Mouse (Mus musculus): ENCODE measurements around the gene Mia.

Mia gene

GRCm38 (mm10) chr7:27185986-27186385 lies 5.0 kb upstream of the Mia start:
- DNase-seq (ENCODE audit: low read depth, low spot score) = no peak

- peak; percentile 76 for DNase-seq (ENCODE audit: low read depth, low spot score)
These were observed 4.0 kb upstream of the Mia start for GRCm38 (mm10) chr7:27184964-27185363.

GRCm38 (mm10) chr7:27182498-27182897 lies 1.5 kb upstream of the Mia start:
- DNase-seq (ENCODE audit: low read depth, low spot score) = no peak

- DNase-seq (ENCODE audit: low read depth, low spot score) = no peak
These were observed 921 bp downstream of the Mia start for GRCm38 (mm10) chr7:27180036-27180435.

- DNase-seq (ENCODE audit: low read depth, low spot score) = peak; percentile 23
These were observed 1.6 kb downstream of the Mia start for GRCm38 (mm10) chr7:27179217-27179918.

GRCm38 (mm10) chr7:27178324-27179216 lies 2.4 kb downstream of the Mia start, which contains the start of gene Rab4b:
Gene Rab4b, minus strand, starts transcription at chr7:27178896.
- DNase-seq (ENCODE audit: low read depth, low spot score) = peak; percentile 100

GRCm38 (mm10) chr7:27177942-27178323 lies 3.0 kb downstream of the Mia start:
- DNase-seq (ENCODE audit: low read depth, low spot score) = no peak

GRCm38 (mm10) chr7:27174896-27175295 lies 6.1 kb downstream of the Mia start:
- DNase-seq (ENCODE audit: low read depth, low spot score) = no peak

- no peak for DNase-seq (ENCODE audit: low read depth, low spot score)
These were observed 6.5 kb downstream of the Mia start for GRCm38 (mm10) chr7:27174496-27174895.

- no peak for DNase-seq (ENCODE audit: low read depth, low spot score)
These were observed 10.0 kb downstream of the Mia start for GRCm38 (mm10) chr7:27170981-27171380.

- DNase-seq (ENCODE audit: low read depth, low spot score) = no peak
These were observed 12.6 kb downstream of the Mia start for GRCm38 (mm10) chr7:27168371-27168770.

GRCm38 (mm10) chr7:27167475-27168094 lies 13.4 kb downstream of the Mia start:
- peak; percentile 27 for DNase-seq (ENCODE audit: low read depth, low spot score)

- peak; percentile 98 for DNase-seq (ENCODE audit: low read depth, low spot score)
These were observed 14.1 kb downstream of the Mia start, which contains the start of gene Egln2 for GRCm38 (mm10) chr7:27166614-27167474. Gene Egln2, minus strand, starts transcription at chr7:27166802.

GRCm38 (mm10) chr7:27166229-27166613 lies 14.7 kb downstream of the Mia start:
- DNase-seq (ENCODE audit: low read depth, low spot score) = peak; percentile 89

GRCm38 (mm10) chr7:27165696-27166095 lies 15.3 kb downstream of the Mia start:
- DNase-seq (ENCODE audit: low read depth, low spot score) = peak; percentile 39

- DNase-seq (ENCODE audit: low read depth, low spot score) = peak; percentile 25
These were observed 15.8 kb downstream of the Mia start for GRCm38 (mm10) chr7:27165007-27165655.

- no peak for DNase-seq (ENCODE audit: low read depth, low spot score)
These were observed 16.6 kb downstream of the Mia start for GRCm38 (mm10) chr7:27164112-27164947.

GRCm38 (mm10) chr7:27163450-27163805 lies 17.5 kb downstream of the Mia start:
- no peak for DNase-seq (ENCODE audit: low read depth, low spot score)

GRCm38 (mm10) chr7:27162780-27163449 lies 18.0 kb downstream of the Mia start:
- no peak for DNase-seq (ENCODE audit: low read depth, low spot score)
